Mouse (Mus musculus): ENCODE results near the gene Ltc4s. TPM values are rescaled to one million over a fixed set of nuclear protein-coding genes. Genes with fewer than 3 reads are reported as not detected.

Gene Ltc4s
- polyA plus RNA-seq, 1 experiment, result 1.3 TPM

DNA sequence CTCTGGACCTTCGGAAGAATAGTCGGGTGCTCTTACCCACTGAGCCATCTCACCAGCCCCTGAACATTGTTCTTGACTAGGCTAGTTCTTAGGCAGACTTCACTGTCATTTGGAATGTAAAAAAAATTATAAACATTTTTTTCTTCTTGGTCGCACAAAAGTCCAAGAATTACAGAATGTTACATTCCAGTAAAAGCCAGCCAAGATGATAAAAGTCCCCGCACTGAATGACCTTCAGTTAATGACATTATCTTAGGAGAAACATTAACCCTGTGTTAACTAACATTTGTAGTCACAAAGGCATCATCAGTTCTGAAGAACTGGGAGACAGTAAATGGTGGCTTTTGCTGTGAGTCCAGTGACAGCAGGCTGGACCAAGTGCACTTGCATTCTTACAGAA, 48.1 kb downstream of the Ltc4s start:
- no peaks in the 10 kb centered on the region for H3K79me2 ChIP-seq (ENCODE audit: control insufficient read depth, insufficient read depth)
- no peaks in the 10 kb centered on the region for H3K36me3 ChIP-seq (ENCODE audit: control insufficient read depth, insufficient read depth)
- no peaks in the 10 kb centered on the region for H3K79me3 ChIP-seq (ENCODE audit: low read depth)
- no peak overlapping the region for H3K4me3 ChIP-seq (ENCODE audit: insufficient read depth, poor library complexity, severe bottlenecking)
- no peak for TF ChIP-seq MYOD1 (IDR thresholded peaks at IDR 0.05; ENCODE audit: control insufficient read depth, insufficient read length, low read depth)
- TF ChIP-seq MAX (IDR thresholded peaks at IDR 0.05), result no peak
- no peak for TF ChIP-seq CTCF (IDR thresholded peaks at IDR 0.05; ENCODE audit: control insufficient read depth, insufficient read depth, insufficient read length)
- TF ChIP-seq USF1 (IDR thresholded peaks at IDR 0.05; ENCODE audit: low read depth), result no peak
- TF ChIP-seq MYOG (IDR thresholded peaks at IDR 0.05; ENCODE audit: control insufficient read depth, extremely low read depth, insufficient read length), result no peak
- TF ChIP-seq CEBPB (IDR thresholded peaks at IDR 0.05; ENCODE audit: low read depth), result no peak
- TF ChIP-seq FOSL1 (IDR thresholded peaks at IDR 0.05; ENCODE audit: insufficient read depth, low read length, poor library complexity, severe bottlenecking), result no peak
- H3K27me3 ChIP-seq (ENCODE audit: control insufficient read depth, insufficient read depth, insufficient read length), result no peaks in the 10 kb centered on the region
- H3ac ChIP-seq (ENCODE audit: control insufficient read depth, insufficient read length, low read depth), result no peak overlapping the region

DNA sequence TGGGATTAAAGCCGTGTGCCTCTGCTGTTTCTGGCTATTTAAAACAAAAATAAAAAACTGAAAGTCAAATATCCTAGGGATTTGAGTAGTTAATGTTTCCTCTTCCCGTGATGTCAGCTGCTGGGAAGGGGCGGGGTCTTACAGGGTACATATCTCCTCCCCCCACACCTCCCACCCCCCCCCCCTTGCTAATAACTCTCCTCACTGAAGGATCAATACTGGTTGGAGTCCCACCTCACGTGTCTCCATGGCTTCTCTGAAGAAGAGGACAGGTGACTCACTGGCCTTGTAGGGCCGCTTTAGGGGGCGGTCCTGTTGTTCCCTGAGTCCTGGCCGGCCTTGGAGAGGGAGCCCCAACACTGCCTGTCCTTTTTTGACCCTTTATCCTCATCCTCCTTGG, 49.7 kb downstream of the Ltc4s start:
- Histone ChIP-seq H3K4me3 (ENCODE audit: insufficient read depth, poor library complexity, severe bottlenecking) (no peak overlapping the region), H3K79me3 (ENCODE audit: low read depth) (no peaks in the 10 kb centered on the region), H3K36me3 (ENCODE audit: control insufficient read depth, insufficient read depth) (no peaks in the 10 kb centered on the region), H3ac (ENCODE audit: control insufficient read depth, insufficient read length, low read depth) (no peak overlapping the region), H3K79me2 (ENCODE audit: control insufficient read depth, insufficient read depth) (no peaks in the 10 kb centered on the region), H3K27me3 (ENCODE audit: control insufficient read depth, insufficient read depth, insufficient read length) (no peaks in the 10 kb centered on the region)
- TF ChIP-seq MYOD1 (IDR thresholded peaks at IDR 0.05; ENCODE audit: control insufficient read depth, insufficient read length, low read depth) (no peak), CTCF (IDR thresholded peaks at IDR 0.05; ENCODE audit: control insufficient read depth, insufficient read depth, insufficient read length) (no peak), FOSL1 (IDR thresholded peaks at IDR 0.05; ENCODE audit: insufficient read depth, low read length, poor library complexity, severe bottlenecking) (no peak), CEBPB (IDR thresholded peaks at IDR 0.05; ENCODE audit: low read depth) (no peak), MAX (IDR thresholded peaks at IDR 0.05) (no peak), MYOG (IDR thresholded peaks at IDR 0.05; ENCODE audit: control insufficient read depth, extremely low read depth, insufficient read length) (no peak), USF1 (IDR thresholded peaks at IDR 0.05; ENCODE audit: low read depth) (no peak)

Small RNA genes lying within 50 kb of the gene (microRNA-seq; reads per million reads assigned to microRNA genes)
- gene Mir6919 (ENCODE audit: borderline microRNAs expressed), result not detected

Other genes with a start within 250 kb of the Ltc4s start
- not detected for gene Rnf130, start 213.3 kb downstream of the Ltc4s start, polyA plus RNA-seq (2012; fragmentation: generic; extraction: Trizol)
- 26.4 TPM for gene Tbc1d9b, start 107.2 kb downstream of the Ltc4s start, polyA plus RNA-seq (2012; fragmentation: generic; extraction: Trizol)
- 4.7 TPM for gene Mrnip, start 64.2 kb downstream of the Ltc4s start, polyA plus RNA-seq (2012; fragmentation: generic; extraction: Trizol)
- gene Sqstm1, start 27.8 kb downstream of the Ltc4s start, polyA plus RNA-seq (2012; fragmentation: generic; extraction: Trizol), result 660 TPM
- 139 TPM for gene Mgat4b, start 27.7 kb downstream of the Ltc4s start, polyA plus RNA-seq (2012; fragmentation: generic; extraction: Trizol)
- 14.8 TPM for gene Maml1, start 53.7 kb upstream of the Ltc4s start, polyA plus RNA-seq (2012; fragmentation: generic; extraction: Trizol)
- gene Canx, start 87.1 kb upstream of the Ltc4s start, polyA plus RNA-seq (2012; fragmentation: generic; extraction: Trizol), result 144 TPM
- not detected for gene Cby3, start 115.8 kb upstream of the Ltc4s start, polyA plus RNA-seq (2012; fragmentation: generic; extraction: Trizol)
- 112 TPM for gene Hnrnph1, start 138.4 kb upstream of the Ltc4s start, polyA plus RNA-seq (2012; fragmentation: generic; extraction: Trizol)
- 11.1 TPM for gene Rufy1, start 192.5 kb upstream of the Ltc4s start, polyA plus RNA-seq (2012; fragmentation: generic; extraction: Trizol)

Data from C2C12 (cell line).